Mouse (Mus musculus) forebrain, postnatal 0 days (tissue): ENCODE data around the gene Ip6k1. TPM values are rescaled to one million over a fixed set of nuclear protein-coding genes. Genes with fewer than 3 reads are reported as not detected.

Experiments used
- ATAC-seq: fragments of 200-750 bp; cut with Nextera tagmentation; 2 replicates; pipeline ENCODE4 v1.8.0; 2017; ENCODE audit warnings: mild to moderate bottlenecking, moderate library complexity
- DNase-seq: peaks from one replicate; pipeline ENCODE4 v3.0.0-alpha.2; 2015
- H3K27ac ChIP-seq: fragments of 300-500 bp; sonication (generic); 2 replicates; pipeline ENCODE4 v1.5.1; 2014; ENCODE audit warnings: low read depth, mild to moderate bottlenecking, antibody characterized with exemption, low read length, moderate library complexity, mixed read lengths
- H3K27me3 ChIP-seq: fragments of 300-500 bp; sonication (generic); 2 replicates; pipeline ENCODE4 v1.6.1; 2014; ENCODE audit warnings: mild to moderate bottlenecking, low read length, mixed read lengths; ENCODE audit not compliant: insufficient read depth
- H3K36me3 ChIP-seq: fragments of 300-500 bp; sonication (generic); 2 replicates; pipeline ENCODE4 v1.6.1; 2014; ENCODE audit warnings: mild to moderate bottlenecking, moderate library complexity; ENCODE audit not compliant: insufficient read depth
- H3K4me1 ChIP-seq: fragments of 300-500 bp; sonication (generic); 2 replicates; pipeline ENCODE4 v1.6.1; 2014; ENCODE audit warnings: antibody characterized with exemption; ENCODE audit not compliant: insufficient read depth
- H3K4me2 ChIP-seq: fragments of 300-500 bp; sonication (generic); 2 replicates; pipeline ENCODE4 v1.6.1; 2014; ENCODE audit warnings: low read depth, mild to moderate bottlenecking, moderate library complexity
- H3K4me3 ChIP-seq: fragments of 300-500 bp; sonication (generic); 2 replicates; pipeline ENCODE4 v1.5.1; 2014; ENCODE audit warnings: low read depth, low read length, mixed read lengths
- H3K9ac ChIP-seq: fragments of 300-500 bp; sonication (generic); 2 replicates; pipeline ENCODE4 v1.6.1; 2014; ENCODE audit warnings: mild to moderate bottlenecking
- H3K9me3 ChIP-seq: fragments of 300-500 bp; sonication (generic); 2 replicates; pipeline ENCODE4 v1.6.1; 2016; ENCODE audit warnings: low read length
- CTCF ChIP-seq: sonication (generic); IDR thresholded peaks from 2 replicates; pipeline ENCODE4 v1.5.1; 2016; ENCODE audit warnings: antibody characterized with exemption, control low read depth, low read depth
- whole genome bisulfite sequencing: fragments of 180-500 bp; shearing (Covaris S2); extraction: QIAGEN DNeasy Blood & Tissue Kit; methylation state at CpG from one replicate; pipeline ENCODE4 v1.1.7; 2014; 5-methylcytosine and 5-hydroxymethylcytosine counted together
- polyA plus RNA-seq: library from polyadenylated mRNA; unstranded; fragments of >200 nt; fragmentation: Nextera tagmentation; extraction: Ambion mirVana; gene quantifications from 2 replicates; pipeline ENCODE4 v1.2.1, GENCODE M21; 2015
- total RNA-seq: library from RNA; depleted of rRNA; stranded (reverse); fragments of >200 nt; gene quantifications from 2 replicates; pipeline ENCODE4 v1.2.3, GENCODE M21; 2014

The Ip6k1 gene
- total and polyA plus RNA-seq, 2 experiments from 2014 or later = 86.9 to 251 TPM

GRCm38 (mm10) chr9:108067900-108068299 is 65.6 kb downstream of the Ip6k1 start:
- H3K27ac ChIP-seq = no peak overlapping the region
- 17% methylated on average over 8 of the region's 8 CpGs for WGBS
- no peaks in the 10 kb centered on the region for H3K4me1 ChIP-seq
- H3K4me2 ChIP-seq = no peak overlapping the region
- TF ChIP-seq CTCF = peak; percentile 96
- H3K4me3 ChIP-seq = no peak overlapping the region
- peaks cover 38% of the 10 kb centered on the region for H3K36me3 ChIP-seq
- no peaks in the 10 kb centered on the region for H3K9me3 ChIP-seq
- DNase-seq = peak; percentile 92
- ATAC-seq = peak; percentile 44
- no peaks in the 10 kb centered on the region for H3K27me3 ChIP-seq
- no peak overlapping the region for H3K9ac ChIP-seq

GRCm38 (mm10) chr9:108069007-108069406 is 66.7 kb downstream of the Ip6k1 start:
- Histone ChIP-seq H3K27ac (no peak overlapping the region), H3K4me3 (no peak overlapping the region), H3K4me2 (no peak overlapping the region), H3K9ac (no peak overlapping the region), H3K27me3 (no peaks in the 10 kb centered on the region), H3K4me1 (no peaks in the 10 kb centered on the region), H3K9me3 (no peaks in the 10 kb centered on the region), H3K36me3 (peaks cover 28% of the 10 kb centered on the region)
- no peak for TF ChIP-seq CTCF
- ATAC-seq = no peak
- 86% methylated on average over 9 of the region's 9 CpGs for WGBS
- DNase-seq = no peak

DNA sequence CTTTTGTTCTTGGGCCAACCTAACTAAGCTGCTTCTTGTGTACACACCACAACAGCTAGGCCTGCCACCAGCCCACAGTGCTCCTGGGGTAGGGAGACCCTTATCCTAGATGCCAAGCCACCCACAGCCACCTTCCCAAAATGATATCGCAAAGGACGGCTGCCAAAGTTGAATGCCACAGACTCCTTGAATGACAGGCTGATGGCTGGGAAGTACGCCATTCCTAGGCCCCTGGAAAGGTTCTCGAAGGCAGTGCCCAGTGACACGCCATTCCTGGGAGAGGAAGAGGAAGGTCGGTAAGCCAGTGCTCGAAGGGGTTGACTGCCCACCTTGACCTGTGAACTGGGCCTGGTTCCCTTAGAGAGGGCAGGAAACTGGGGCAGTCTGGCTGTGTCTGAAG is 67.2 kb downstream of the Ip6k1 start:
- H3K9ac ChIP-seq = no peak overlapping the region
- H3K36me3 ChIP-seq = peaks cover 23% of the 10 kb centered on the region
- H3K9me3 ChIP-seq = no peaks in the 10 kb centered on the region
- ATAC-seq (no peak), DNase-seq (no peak)
- H3K4me3 ChIP-seq = no peak overlapping the region
- H3K4me2 ChIP-seq = no peak overlapping the region
- WGBS = 90% methylated on average over 7 of the region's 7 CpGs
- H3K4me1 ChIP-seq = no peaks in the 10 kb centered on the region
- no peak for TF ChIP-seq CTCF
- H3K27me3 ChIP-seq = no peaks in the 10 kb centered on the region
- H3K27ac ChIP-seq = no peak overlapping the region

DNA sequence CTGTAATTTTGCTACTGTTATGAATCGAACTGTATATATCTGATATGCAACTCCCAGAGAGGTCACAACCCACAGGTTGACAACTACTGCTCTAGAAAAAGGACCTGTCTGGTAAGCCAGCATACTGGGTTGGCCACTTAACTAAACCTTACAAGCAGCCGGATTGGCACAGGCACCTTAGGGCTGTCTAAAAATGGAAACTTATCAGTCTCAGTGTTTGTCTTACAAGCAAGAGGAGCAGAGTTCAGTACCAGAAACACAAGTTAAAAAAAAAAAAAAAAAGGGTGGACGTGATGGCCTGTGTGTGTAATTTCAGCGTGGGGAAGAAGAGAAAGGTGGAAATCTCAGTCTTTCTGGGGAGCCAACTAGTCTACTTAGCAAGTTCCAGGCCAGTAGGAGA is 69.5 kb downstream of the Ip6k1 start:
- Histone ChIP-seq H3K9ac (no peak overlapping the region), H3K27ac (no peak overlapping the region), H3K4me1 (no peaks in the 10 kb centered on the region), H3K9me3 (no peaks in the 10 kb centered on the region), H3K27me3 (no peaks in the 10 kb centered on the region), H3K4me2 (no peak overlapping the region), H3K4me3 (no peak overlapping the region), H3K36me3 (peaks cover 23% of the 10 kb centered on the region)
- ATAC-seq (no peak), DNase-seq (no peak)
- TF ChIP-seq CTCF = no peak
- WGBS = 91% methylated on average over 4 of the region's 4 CpGs

DNA sequence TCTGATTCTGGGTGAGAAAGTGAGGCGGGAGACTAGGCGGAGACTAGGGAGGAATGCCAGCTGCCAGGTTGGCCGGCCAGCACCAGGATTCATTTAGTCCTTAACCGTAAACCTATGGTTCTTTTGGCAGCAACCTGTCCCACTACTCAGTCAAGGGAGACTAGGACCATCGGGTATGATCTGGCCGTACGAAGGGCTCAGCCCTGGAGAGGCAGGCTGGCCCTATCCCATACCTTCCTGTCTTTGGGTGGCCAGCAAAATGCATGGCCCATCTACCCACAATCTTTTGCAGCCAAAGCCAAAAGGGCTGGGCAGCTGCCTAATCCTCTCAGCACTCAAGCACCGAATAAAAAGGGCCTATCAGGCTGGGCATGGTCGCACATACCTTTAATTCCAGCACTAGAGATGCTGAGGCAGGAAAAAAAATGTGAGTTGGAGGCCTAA is 70.2 kb downstream of the Ip6k1 start:
- WGBS = 57% methylated on average over 9 of the region's 9 CpGs
- ATAC-seq = no peak
- no peaks in the 10 kb centered on the region for H3K9me3 ChIP-seq
- TF ChIP-seq CTCF = no peak
- no peaks in the 10 kb centered on the region for H3K27me3 ChIP-seq
- no peak for DNase-seq
- no peak overlapping the region for H3K9ac ChIP-seq
- H3K4me3 ChIP-seq = no peak overlapping the region
- H3K36me3 ChIP-seq = peaks cover 23% of the 10 kb centered on the region
- H3K27ac ChIP-seq = no peak overlapping the region
- H3K4me1 ChIP-seq = no peaks in the 10 kb centered on the region
- no peak overlapping the region for H3K4me2 ChIP-seq

- TF ChIP-seq CTCF = no peak
- H3K4me1 ChIP-seq = peaks cover 3% of the 10 kb centered on the region
- ATAC-seq (no peak), DNase-seq (no peak)
- no peaks in the 10 kb centered on the region for H3K27me3 ChIP-seq
- WGBS = 65% methylated on average over 7 of the region's 7 CpGs
- peaks cover 23% of the 10 kb centered on the region for H3K36me3 ChIP-seq
- no peak overlapping the region for H3K27ac ChIP-seq
- H3K4me2 ChIP-seq = no peak overlapping the region
- H3K9me3 ChIP-seq = no peaks in the 10 kb centered on the region
- H3K4me3 ChIP-seq = no peak overlapping the region
- no peak overlapping the region for H3K9ac ChIP-seq
Observed at GRCm38 (mm10) chr9:108073141-108073930, 71.0 kb downstream of the Ip6k1 start.

DNA sequence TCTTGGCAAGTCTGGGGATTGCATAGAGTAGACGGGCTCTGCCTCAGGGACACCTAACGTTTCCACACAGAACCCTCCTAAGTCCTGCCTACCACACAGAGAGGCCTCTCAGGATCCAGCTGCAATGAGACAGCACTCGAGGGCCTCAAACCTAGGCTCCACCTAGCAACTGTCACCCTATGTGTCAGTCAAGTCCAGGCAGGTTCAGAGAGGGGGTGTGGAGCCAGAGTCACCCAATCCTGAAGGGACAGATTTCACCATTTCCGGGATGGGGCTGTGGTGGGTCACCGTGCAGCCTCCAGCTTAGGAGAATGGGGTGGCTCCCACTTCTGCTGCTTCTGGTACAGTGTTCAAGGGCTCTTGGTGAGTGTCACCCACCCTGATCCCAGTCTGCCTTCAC is 77.9 kb downstream of the Ip6k1 start, which contains the start of gene Mst1:
Mst1 (plus strand) TSS at position 269 of the 400 bp plus-strand sequence.
- TF ChIP-seq CTCF = no peak
- H3K4me3 ChIP-seq = peak within 1 kb of the TSS; percentile 74
- no peak for DNase-seq
- WGBS = 80% methylated on average over 5 of the region's 5 CpGs
- H3K4me1 ChIP-seq = peaks cover 10% of the 10 kb centered on the region
- H3K9me3 ChIP-seq = no peaks in the 10 kb centered on the region
- H3K36me3 ChIP-seq = peaks cover 7% of the 10 kb centered on the region; the same call in 1 of the 2 replicates
- peak within 1 kb of the TSS; percentile 95 for H3K9ac ChIP-seq
- H3K4me2 ChIP-seq = peak within 1 kb of the TSS; percentile 81
- no peak within 1 kb of the TSS for H3K27ac ChIP-seq
- ATAC-seq = no peak
- peaks cover 7% of the 10 kb centered on the region for H3K27me3 ChIP-seq
